Mouse (Mus musculus): Measurements from ENCODE around the gene Gm8356.
"Not testable (repeated sequence)": the region's sequence is repeated elsewhere in the genome, so short reads cannot be mapped to it uniquely, and the experiment has no call there.

Gene Gm8356

DNA sequence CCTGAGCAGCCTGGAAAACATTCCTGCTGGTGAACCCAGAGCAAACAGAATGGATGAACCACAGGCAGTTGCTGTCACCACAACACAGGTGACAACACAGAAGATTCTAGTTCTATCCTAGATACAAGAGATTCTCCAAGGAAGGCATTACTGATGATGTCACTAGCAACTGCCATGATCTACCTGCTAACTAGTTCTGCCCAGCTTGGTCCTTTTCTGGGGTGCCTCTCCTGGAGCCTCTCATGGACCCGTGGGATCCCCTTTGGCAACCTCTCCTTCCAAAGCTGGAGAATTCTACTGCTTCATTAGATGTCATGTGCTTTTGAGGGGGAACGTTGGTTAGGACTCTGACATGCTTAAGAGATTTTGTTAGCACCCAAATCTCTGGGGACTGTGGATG lies at the start of gene Gm8356:
Gm8356 (minus strand) TSS at position 101 of the 400 bp plus-strand sequence.
- DNase-seq (ENCODE audit: low spot score), result not testable (repeated sequence)

DNA sequence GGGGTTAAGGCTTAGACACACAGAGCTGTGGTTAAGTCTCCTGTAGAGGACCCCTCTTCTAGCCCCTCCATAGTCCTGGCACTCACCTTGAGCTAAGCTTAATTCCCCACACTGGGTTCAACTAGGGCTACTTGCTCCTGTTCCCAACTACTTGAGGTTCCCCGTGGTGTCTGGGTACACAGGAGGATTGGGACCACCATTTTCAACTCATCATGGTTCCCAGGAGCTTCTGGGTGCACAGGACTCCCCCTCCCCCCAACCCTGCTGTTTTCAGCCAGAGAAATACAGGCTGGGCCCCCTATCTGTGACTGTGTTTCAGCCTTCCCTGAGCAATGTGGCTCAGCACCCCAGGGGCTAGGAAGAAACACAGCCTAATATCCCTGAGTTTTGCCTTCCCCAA lies 50.8 kb downstream of the Gm8356 start:
- not testable (repeated sequence) for DNase-seq (ENCODE audit: low spot score)

DNA sequence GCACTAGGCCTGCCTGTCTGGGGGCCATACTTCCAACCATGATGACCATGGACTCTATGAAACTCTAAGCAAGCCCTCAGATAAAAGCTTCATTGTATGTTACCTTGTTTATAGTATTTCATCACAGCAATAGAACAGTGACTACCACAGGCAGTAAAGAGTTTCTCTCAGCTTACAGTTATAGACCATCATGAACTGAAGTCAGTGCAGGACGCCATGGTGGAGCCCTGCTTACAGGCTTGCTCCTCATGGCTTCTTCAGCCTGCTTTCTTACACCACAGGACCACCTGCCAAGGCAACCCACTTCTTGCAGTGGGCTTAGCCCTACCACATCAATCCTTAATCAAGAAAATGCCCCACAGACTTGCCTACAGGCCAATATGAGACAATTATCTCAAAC lies 51.5 kb downstream of the Gm8356 start:
- not testable (repeated sequence) for DNase-seq (ENCODE audit: low spot score)

DNA sequence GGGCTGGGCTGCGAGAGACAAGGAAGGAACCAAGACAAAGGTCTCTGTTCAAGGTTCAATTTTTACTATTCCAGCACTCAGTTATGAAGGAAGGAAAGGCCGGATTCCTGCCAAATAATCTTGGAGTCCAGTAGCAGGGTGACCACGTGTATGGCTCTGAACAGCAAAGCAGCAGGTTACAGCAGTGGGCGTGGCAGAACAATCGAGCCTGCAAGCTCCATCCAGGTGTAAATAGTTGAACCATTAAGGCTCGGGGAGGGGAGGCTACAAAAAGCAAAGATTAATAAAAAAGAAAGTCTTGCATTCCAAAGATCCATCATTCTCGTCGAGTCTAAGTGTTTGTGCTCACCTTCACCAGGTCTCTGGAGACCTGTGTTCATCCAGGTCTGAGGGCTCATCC lies 55.0 kb downstream of the Gm8356 start:
- not testable (repeated sequence) for DNase-seq (ENCODE audit: low spot score)
